Mouse (Mus musculus) midbrain, embryonic 14.5 days (tissue): ENCODE measurements at regions not wholly inside any gene's neighbourhood (a gene's known extent, or its start where the extent isn't known, plus 50 kb on each side); places are given as distances from the start of the nearest gene placed in this dataset.

Source experiments
- ATAC-seq: fragments of 200-750 bp; cut with Nextera tagmentation; 2 replicates; pipeline ENCODE4 v1.8.0; 2017; ENCODE audit warnings: moderate number of reproducible peaks, moderate library complexity; ENCODE audit not compliant: low FRiP score, low TSS enrichment
- DNase-seq: peaks from one replicate; pipeline ENCODE4 v3.0.0-alpha.2; 2015
- H3K27ac ChIP-seq: fragments of 300-500 bp; sonication (generic); replicated peaks from 2 replicates; pipeline ENCODE4 v1.5.1; 2014; ENCODE audit warnings: mild to moderate bottlenecking, low read depth, low read length, moderate library complexity
- H3K27me3 ChIP-seq: fragments of 300-500 bp; sonication (generic); 2 replicates; pipeline ENCODE4 v1.6.1; 2014; ENCODE audit warnings: low read length, control low read depth, mixed read lengths; ENCODE audit not compliant: control insufficient read depth, insufficient read depth
- H3K36me3 ChIP-seq: fragments of 300-500 bp; sonication (generic); 2 replicates; pipeline ENCODE4 v1.6.1; 2014; ENCODE audit warnings: low read length, control low read depth; ENCODE audit not compliant: control insufficient read depth, insufficient read depth
- H3K4me1 ChIP-seq: fragments of 300-500 bp; sonication (generic); 2 replicates; pipeline ENCODE4 v1.6.1; 2014; ENCODE audit warnings: mild to moderate bottlenecking, antibody characterized with exemption, low read length, control low read depth; ENCODE audit not compliant: control insufficient read depth, insufficient read depth
- H3K4me2 ChIP-seq: fragments of 300-500 bp; sonication (generic); 2 replicates; pipeline ENCODE4 v1.6.1; 2014; ENCODE audit warnings: mild to moderate bottlenecking, low read length, moderate library complexity
- H3K4me3 ChIP-seq: fragments of 300-500 bp; sonication (generic); replicated peaks from 2 replicates; pipeline ENCODE4 v1.5.1; 2014; ENCODE audit warnings: low read depth, low read length
- H3K9ac ChIP-seq: fragments of 300-500 bp; sonication (generic); replicated peaks from 2 replicates; pipeline ENCODE4 v1.6.1; 2014; ENCODE audit warnings: mild to moderate bottlenecking, low read length, moderate library complexity
- H3K9me3 ChIP-seq: fragments of 300-500 bp; sonication (generic); 2 replicates; pipeline ENCODE4 v1.6.1; 2016; ENCODE audit warnings: low read length, control low read depth, mixed read lengths; ENCODE audit not compliant: control insufficient read depth
- WGBS: fragments of 180-500 bp; shearing (Covaris S2); extraction: QIAGEN DNeasy Blood & Tissue Kit; methylation state at CpG from one replicate; pipeline ENCODE4 v1.1.7; 2014; 5-methylcytosine and 5-hydroxymethylcytosine counted together

DNA sequence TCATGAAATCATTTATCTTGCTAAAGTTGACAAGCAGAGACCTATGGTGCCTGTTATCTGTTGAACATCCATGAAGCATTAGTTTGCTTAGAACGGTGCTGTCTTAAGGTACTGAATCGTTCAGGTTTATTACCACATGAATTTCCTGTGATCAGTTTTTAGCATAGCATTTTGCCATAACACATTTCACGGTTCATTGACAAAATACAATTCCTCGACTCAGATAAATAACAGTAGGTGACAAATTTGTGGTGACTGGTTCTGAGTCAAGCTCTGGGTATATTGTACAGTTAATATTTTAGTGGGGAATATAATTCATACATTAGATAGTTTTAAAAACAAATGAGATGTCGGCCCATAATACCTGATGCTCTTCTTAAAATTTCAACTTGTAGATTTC, 1207.5 kb upstream of the Tenm2 start:
- no peaks in the 10 kb centered on the region for H3K36me3 ChIP-seq
- H3K4me1 ChIP-seq, result no peaks in the 10 kb centered on the region
- no peak overlapping the region for H3K4me3 ChIP-seq
- H3K9me3 ChIP-seq, result no peaks in the 10 kb centered on the region
- no peak overlapping the region for H3K27ac ChIP-seq
- 84% methylated on average over 5 of the region's 5 CpGs for WGBS
- no peak overlapping the region for H3K4me2 ChIP-seq
- DNase-seq, result no peak
- H3K27me3 ChIP-seq, result no peaks in the 10 kb centered on the region
- no peak for ATAC-seq
- H3K9ac ChIP-seq, result no peak overlapping the region

DNA sequence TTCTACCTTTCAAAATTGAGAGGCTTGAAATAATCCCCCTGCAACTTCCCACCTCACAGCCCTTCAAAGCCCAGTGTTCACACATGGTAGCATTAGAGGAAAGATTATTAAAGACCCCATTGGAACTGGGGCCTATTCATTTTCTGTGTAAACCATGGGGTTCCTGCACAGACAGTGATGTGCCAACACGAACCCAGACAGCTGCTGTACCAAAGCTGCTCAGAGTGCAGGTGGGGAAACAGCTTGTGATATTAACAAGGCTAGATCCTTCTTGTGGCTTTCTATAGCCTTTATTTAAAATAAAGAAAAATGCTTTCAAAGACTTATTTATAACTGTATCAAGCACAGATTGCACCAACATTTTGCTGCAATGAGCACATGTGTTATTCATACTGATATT, 1174.5 kb upstream of the Tenm2 start:
- Histone ChIP-seq H3K9me3 (no peaks in the 10 kb centered on the region), H3K36me3 (no peaks in the 10 kb centered on the region), H3K4me2 (no peak overlapping the region), H3K4me3 (no peak overlapping the region), H3K27ac (no peak overlapping the region), H3K9ac (no peak overlapping the region), H3K4me1 (no peaks in the 10 kb centered on the region), H3K27me3 (no peaks in the 10 kb centered on the region)
- DNase-seq, result no peak
- no peak for ATAC-seq
- WGBS, result 19% methylated on average over 1 of the region's 1 CpGs

DNA sequence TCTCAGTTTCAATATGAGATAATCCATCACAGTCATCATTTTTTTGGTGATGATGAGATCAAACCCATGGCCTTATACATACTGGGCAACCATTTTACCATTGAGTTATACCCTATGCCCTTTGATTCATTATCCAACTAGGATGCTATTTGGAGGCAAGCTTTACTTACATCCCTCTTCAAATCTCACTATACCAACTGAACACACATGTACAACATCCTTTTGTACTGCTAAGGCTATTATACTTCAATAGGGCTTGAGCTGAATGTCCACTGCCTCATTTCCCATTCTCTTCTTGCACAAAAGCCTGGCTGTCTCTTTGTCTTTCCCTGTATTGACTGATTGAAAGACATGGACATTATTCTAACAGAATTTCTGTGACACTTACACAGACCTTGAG, 1162.0 kb upstream of the Tenm2 start:
- no peak overlapping the region for H3K4me2 ChIP-seq
- no peaks in the 10 kb centered on the region for H3K4me1 ChIP-seq
- no peaks in the 10 kb centered on the region for H3K27me3 ChIP-seq
- H3K4me3 ChIP-seq, result no peak overlapping the region
- DNase-seq, result no peak
- no peak for ATAC-seq
- no peaks in the 10 kb centered on the region for H3K36me3 ChIP-seq
- H3K9me3 ChIP-seq, result no peaks in the 10 kb centered on the region
- no peak overlapping the region for H3K9ac ChIP-seq
- H3K27ac ChIP-seq, result no peak overlapping the region

DNA sequence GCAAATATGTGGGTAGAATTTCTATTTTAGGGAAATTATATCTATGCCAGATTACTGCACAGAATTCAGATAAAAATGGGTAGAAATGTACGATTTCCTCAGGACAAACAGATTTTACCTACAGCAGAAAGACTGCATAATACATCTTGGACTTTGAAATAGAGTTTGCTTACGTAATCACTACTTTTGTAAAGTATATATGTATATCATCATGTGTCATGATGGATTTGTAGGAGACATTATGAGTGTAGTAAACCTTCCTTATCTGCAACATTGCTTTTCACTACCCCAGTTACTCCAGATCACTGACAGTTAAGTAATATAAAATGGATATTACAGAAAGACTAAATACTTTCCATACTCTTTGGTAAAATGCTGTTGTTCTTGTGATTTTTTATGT, 1151.2 kb upstream of the Tenm2 start:
- Histone ChIP-seq H3K4me3 (no peak overlapping the region), H3K27ac (no peak overlapping the region), H3K36me3 (no peaks in the 10 kb centered on the region), H3K4me1 (no peaks in the 10 kb centered on the region), H3K4me2 (no peak overlapping the region), H3K9ac (no peak overlapping the region), H3K9me3 (no peaks in the 10 kb centered on the region), H3K27me3 (no peaks in the 10 kb centered on the region)
- WGBS, result 92% methylated on average over 2 of the region's 2 CpGs
- ATAC-seq, result no peak
- DNase-seq, result no peak

DNA sequence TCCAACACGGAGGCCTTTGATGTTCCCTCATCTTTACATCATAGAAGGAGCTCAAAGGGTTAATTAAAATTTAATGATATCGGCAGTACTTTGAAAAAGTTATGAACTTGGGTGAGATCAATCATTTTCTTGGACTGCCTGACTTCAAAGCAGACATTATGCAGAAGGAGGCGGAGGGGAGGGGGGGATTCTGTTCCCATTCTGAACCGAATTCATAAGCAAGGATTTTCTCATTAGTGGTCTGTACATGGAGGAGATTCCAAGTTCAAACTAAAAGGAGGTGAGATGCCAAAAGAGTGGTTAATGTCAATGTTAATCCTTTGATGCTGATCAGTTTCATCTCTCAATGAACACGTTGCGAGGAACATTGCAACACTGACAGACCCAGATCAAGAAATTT, 1110.7 kb upstream of the Tenm2 start:
- Histone ChIP-seq H3K36me3 (no peaks in the 10 kb centered on the region), H3K9ac (no peak overlapping the region), H3K9me3 (no peaks in the 10 kb centered on the region), H3K4me3 (no peak overlapping the region), H3K27me3 (no peaks in the 10 kb centered on the region), H3K27ac (no peak overlapping the region), H3K4me2 (no peak overlapping the region), H3K4me1 (no peaks in the 10 kb centered on the region)
- ATAC-seq (no peak), DNase-seq (peak; percentile 65)
- WGBS, result 52% methylated on average over 6 of the region's 6 CpGs

DNA sequence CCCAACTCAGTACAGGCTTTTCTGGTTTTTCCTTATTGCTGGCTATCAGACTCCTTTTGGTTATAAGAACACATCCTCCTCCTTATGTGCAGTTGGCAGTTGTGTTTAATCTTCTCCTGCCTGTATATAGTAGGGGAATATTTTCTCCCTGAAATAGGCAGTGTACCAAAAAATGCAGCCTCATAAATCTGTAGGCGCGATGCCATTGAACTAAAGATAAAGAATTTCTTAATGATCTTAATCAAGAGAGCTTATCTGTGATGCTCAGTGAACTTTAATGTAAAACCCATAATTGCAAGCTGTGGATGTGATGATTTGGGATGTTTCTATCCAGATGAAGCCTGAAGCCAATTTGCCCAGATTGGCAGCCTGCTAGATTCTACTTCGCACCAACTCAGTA, 1099.6 kb upstream of the Tenm2 start:
- ATAC-seq (no peak), DNase-seq (no peak)
- Histone ChIP-seq H3K4me1 (no peaks in the 10 kb centered on the region), H3K36me3 (no peaks in the 10 kb centered on the region), H3K4me2 (no peak overlapping the region), H3K4me3 (no peak overlapping the region), H3K27me3 (no peaks in the 10 kb centered on the region), H3K27ac (no peak overlapping the region), H3K9ac (no peak overlapping the region), H3K9me3 (no peaks in the 10 kb centered on the region)
- 92% methylated on average over 3 of the region's 3 CpGs for WGBS

DNA sequence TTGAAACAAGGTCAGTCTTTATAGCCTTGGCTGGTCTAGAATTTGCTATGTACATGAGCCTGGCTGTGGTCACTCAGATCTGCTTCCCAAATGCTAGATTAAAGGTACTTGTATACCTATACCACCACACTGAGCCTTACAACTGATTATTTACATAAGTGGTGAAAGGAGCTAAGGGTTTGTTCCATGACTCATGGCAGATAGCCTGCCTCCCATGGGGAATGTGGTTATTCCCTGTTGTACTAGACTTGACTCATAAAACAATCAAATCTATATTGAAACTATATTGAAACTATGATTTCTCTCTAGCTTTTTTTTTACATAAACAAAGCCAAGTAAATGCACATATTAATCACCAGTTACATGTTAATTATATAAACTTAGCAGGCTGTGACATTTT, 1061.9 kb upstream of the Tenm2 start:
- Histone ChIP-seq H3K9me3 (no peaks in the 10 kb centered on the region), H3K4me1 (no peaks in the 10 kb centered on the region), H3K27ac (no peak overlapping the region), H3K4me3 (no peak overlapping the region), H3K27me3 (no peaks in the 10 kb centered on the region), H3K9ac (no peak overlapping the region), H3K4me2 (no peak overlapping the region), H3K36me3 (no peaks in the 10 kb centered on the region)
- DNase-seq (no peak), ATAC-seq (no peak)

DNA sequence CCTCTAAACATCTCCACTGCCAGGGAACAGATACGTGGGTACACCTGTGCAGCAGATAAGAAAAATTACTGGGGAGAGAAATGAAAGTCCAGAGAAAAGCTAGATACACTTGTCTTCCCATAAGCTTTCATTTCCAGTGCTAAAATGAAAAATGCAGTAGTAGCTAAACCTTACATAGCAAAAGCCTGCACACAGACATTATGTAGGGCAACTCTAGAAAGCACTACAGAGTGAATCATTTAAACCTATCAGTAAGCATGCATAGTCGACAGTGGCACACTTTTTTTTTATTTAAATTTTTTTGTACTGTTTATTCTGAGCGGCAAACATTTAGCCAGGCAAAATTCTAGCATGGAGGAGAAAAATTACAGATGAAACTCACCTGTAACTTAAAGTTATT, 1055.5 kb upstream of the Tenm2 start:
- Histone ChIP-seq H3K27ac (no peak overlapping the region), H3K4me1 (no peaks in the 10 kb centered on the region), H3K9me3 (no peaks in the 10 kb centered on the region), H3K9ac (no peak overlapping the region), H3K36me3 (no peaks in the 10 kb centered on the region), H3K4me3 (no peak overlapping the region), H3K4me2 (no peak overlapping the region), H3K27me3 (no peaks in the 10 kb centered on the region)
- DNase-seq, result no peak
- 77% methylated on average over 3 of the region's 3 CpGs for WGBS
- ATAC-seq, result no peak

DNA sequence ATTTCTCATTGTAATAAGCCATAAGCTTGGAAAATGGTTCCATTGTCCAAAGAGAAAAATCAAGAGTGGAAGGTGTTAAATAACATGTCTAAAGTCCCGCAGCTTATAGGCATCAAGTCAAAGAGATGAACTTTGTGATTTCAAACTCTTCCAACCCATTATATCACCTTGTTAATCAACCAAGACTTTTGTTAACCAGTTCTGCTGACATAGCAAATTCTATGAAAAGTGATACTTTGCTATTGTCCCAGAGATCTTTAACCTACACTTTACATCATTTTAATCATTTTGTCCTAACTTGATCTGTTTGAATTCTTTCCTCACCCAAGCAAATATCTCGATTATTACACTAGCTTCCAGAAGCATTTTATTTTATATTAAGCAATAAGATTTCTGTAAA, 1045.2 kb upstream of the Tenm2 start:
- H3K27ac ChIP-seq, result no peak overlapping the region
- no peak overlapping the region for H3K4me2 ChIP-seq
- no peaks in the 10 kb centered on the region for H3K36me3 ChIP-seq
- 89% methylated on average over 2 of the region's 2 CpGs for WGBS
- H3K9me3 ChIP-seq, result no peaks in the 10 kb centered on the region
- ATAC-seq (no peak), DNase-seq (no peak)
- no peaks in the 10 kb centered on the region for H3K27me3 ChIP-seq
- no peak overlapping the region for H3K9ac ChIP-seq
- no peaks in the 10 kb centered on the region for H3K4me1 ChIP-seq
- no peak overlapping the region for H3K4me3 ChIP-seq
